Mouse (Mus musculus) embryonic facial prominence, embryonic 11.5 days (tissue): Measurements from ENCODE around the gene Plbd1. TPM values are rescaled to one million over a fixed set of nuclear protein-coding genes. Genes with fewer than 3 reads are reported as not detected.

Source experiments
- ATAC-seq: fragments of 200-750 bp; cut with Nextera tagmentation; replicated peaks from 2 replicates; pipeline ENCODE4 v1.8.0; 2017; ENCODE audit warnings: low read depth; ENCODE audit not compliant: insufficient number of reproducible peaks, low FRiP score, low TSS enrichment
- DNase-seq: peaks from one replicate; pipeline ENCODE4 v3.0.0-alpha.2; 2015; ENCODE audit warnings: low spot score
- H3K27ac ChIP-seq: fragments of 300-500 bp; sonication (generic); replicated peaks from 2 replicates; pipeline ENCODE4 v1.5.1; 2014; ENCODE audit warnings: mild to moderate bottlenecking, low read depth, low read length, control low read depth
- H3K27me3 ChIP-seq: fragments of 300-500 bp; sonication (generic); 2 replicates; pipeline ENCODE4 v1.6.1; 2014; ENCODE audit warnings: mild to moderate bottlenecking, low read length, moderate library complexity, mixed read lengths; ENCODE audit not compliant: control insufficient read depth, insufficient read depth
- H3K36me3 ChIP-seq: fragments of 300-500 bp; sonication (generic); replicated peaks from 2 replicates; pipeline ENCODE4 v1.6.1; 2014; ENCODE audit warnings: low read depth, mild to moderate bottlenecking, low read length, moderate library complexity, mixed read lengths; ENCODE audit not compliant: control insufficient read depth, insufficient read depth
- H3K4me1 ChIP-seq: fragments of 300-500 bp; sonication (generic); 2 replicates; pipeline ENCODE4 v1.6.1; 2014; ENCODE audit warnings: low read length, mixed read lengths; ENCODE audit not compliant: control insufficient read depth, insufficient read depth
- H3K4me2 ChIP-seq: fragments of 300-500 bp; sonication (generic); 2 replicates; pipeline ENCODE4 v1.6.1; 2014; ENCODE audit warnings: low read depth, mild to moderate bottlenecking, control low read depth, low read length, moderate library complexity
- H3K4me3 ChIP-seq: fragments of 300-500 bp; sonication (generic); 2 replicates; pipeline ENCODE4 v1.5.1; 2014; ENCODE audit warnings: low read depth, low read length, control low read depth
- H3K9ac ChIP-seq: fragments of 300-500 bp; sonication (generic); replicated peaks from 2 replicates; pipeline ENCODE4 v1.6.1; 2014; ENCODE audit warnings: mild to moderate bottlenecking, control low read depth, low read length
- H3K9me3 ChIP-seq: fragments of 300-500 bp; sonication (generic); replicated peaks from 2 replicates; pipeline ENCODE4 v1.6.1; 2016; ENCODE audit warnings: mild to moderate bottlenecking, low read length, inconsistent platforms, mixed read lengths; ENCODE audit not compliant: control insufficient read depth
- WGBS: fragments of 180-500 bp; shearing (Covaris S2); extraction: QIAGEN DNeasy Blood & Tissue Kit; methylation state at CpG from one replicate; pipeline ENCODE4 v1.1.7; 2014; 5-methylcytosine and 5-hydroxymethylcytosine counted together
- polyA plus RNA-seq: library from polyadenylated mRNA; unstranded; fragments of >200 nt; fragmentation: Nextera tagmentation; extraction: Ambion mirVana; gene quantifications from 2 replicates; pipeline ENCODE4 v1.2.1, GENCODE M21; 2014

Gene Plbd1
- 1.9 and 2.5 TPM in 2 replicates for polyA plus RNA-seq

- under 1% methylated on average over 19 of the region's 19 CpGs for WGBS
- Histone ChIP-seq H3K4me3 (peak within 1 kb of the TSS; percentile 35), H3K27me3 (peaks cover 17% of the 10 kb centered on the region), H3K9me3 (no peaks in the 10 kb centered on the region), H3K4me1 (peaks cover 2% of the 10 kb centered on the region; the same call in 1 of the 2 replicates), H3K36me3 (no peaks in the 10 kb centered on the region), H3K27ac (no peak within 1 kb of the TSS), H3K4me2 (peak within 1 kb of the TSS; percentile 59), H3K9ac (peak within 1 kb of the TSS; percentile 42)
- peak; percentile 36 for DNase-seq
- ATAC-seq, result peak; percentile 34; the same call in 1 of the 2 replicates
Measured at GRCm38 (mm10) chr6:136661706-136662016, at the start of gene Plbd1. Plbd1 (minus strand) TSS chr6:136661928.

DNA sequence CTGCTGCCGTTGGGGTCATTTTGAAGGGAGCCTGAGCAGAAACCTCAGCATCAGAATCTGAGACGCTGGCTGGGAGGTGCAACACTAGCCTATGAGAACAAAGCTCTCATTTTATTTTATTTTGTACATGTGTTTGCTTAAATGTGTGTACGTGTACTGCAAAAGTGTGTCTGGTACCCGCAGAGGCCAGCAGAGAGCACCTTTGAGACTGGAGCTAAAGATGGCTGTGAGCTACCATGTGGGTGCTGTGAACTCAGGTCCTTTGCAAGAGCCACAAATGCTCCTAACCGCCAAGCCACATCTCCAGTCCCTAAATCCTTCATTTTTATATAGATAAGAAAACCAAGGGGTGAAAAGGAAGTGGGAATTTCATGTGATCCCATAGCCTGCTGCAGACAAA is 48.7 kb upstream of the Plbd1 start:
- Histone ChIP-seq H3K9me3 (no peaks in the 10 kb centered on the region), H3K9ac (no peak overlapping the region), H3K4me2 (no peak overlapping the region), H3K36me3 (no peaks in the 10 kb centered on the region), H3K27me3 (no peaks in the 10 kb centered on the region), H3K4me1 (no peaks in the 10 kb centered on the region), H3K4me3 (no peak overlapping the region), H3K27ac (no peak overlapping the region)
- WGBS, result 83% methylated on average over 5 of the region's 5 CpGs
- DNase-seq (no peak), ATAC-seq (no peak)

GRCm38 (mm10) chr6:136708597-136708996 is 46.9 kb upstream of the Plbd1 start:
- Histone ChIP-seq H3K9me3 (no peaks in the 10 kb centered on the region), H3K27me3 (no peaks in the 10 kb centered on the region), H3K4me3 (no peak overlapping the region), H3K9ac (no peak overlapping the region), H3K4me1 (no peaks in the 10 kb centered on the region), H3K36me3 (no peaks in the 10 kb centered on the region), H3K4me2 (no peak overlapping the region), H3K27ac (no peak overlapping the region)
- WGBS, result 93% methylated on average over 6 of the region's 6 CpGs
- DNase-seq (no peak), ATAC-seq (no peak)

DNA sequence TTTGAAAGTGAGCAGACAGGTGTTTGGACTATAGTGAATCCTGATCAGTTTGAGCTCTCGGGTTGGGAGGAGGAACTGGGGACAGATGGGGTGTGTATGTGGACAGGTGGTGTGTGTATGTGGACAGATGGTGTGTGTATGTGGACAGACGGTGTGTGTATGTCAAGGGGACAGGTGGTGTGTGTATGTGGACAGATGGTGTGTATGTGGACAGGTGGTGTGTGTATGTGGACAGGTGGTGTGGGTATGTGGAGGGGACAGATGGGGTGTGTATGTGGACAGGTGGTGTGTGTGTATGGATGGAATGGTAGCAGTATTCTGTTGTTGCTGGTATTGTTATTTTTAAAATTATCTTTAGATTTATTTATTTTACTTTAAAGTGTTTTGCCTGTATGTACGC is 40.1 kb upstream of the Plbd1 start:
- Histone ChIP-seq H3K4me1 (no peaks in the 10 kb centered on the region), H3K27ac (no peak overlapping the region), H3K4me2 (no peak overlapping the region), H3K9ac (no peak overlapping the region), H3K27me3 (no peaks in the 10 kb centered on the region), H3K4me3 (no peak overlapping the region), H3K9me3 (no peaks in the 10 kb centered on the region), H3K36me3 (no peaks in the 10 kb centered on the region)
- DNase-seq (no peak), ATAC-seq (0 out of 2 replicates have a peak, but pooled peaks have one; percentile 62)
- 84% methylated on average over 3 of the region's 3 CpGs for WGBS

- H3K27ac ChIP-seq, result no peak overlapping the region
- no peaks in the 10 kb centered on the region for H3K4me1 ChIP-seq
- H3K9ac ChIP-seq, result no peak overlapping the region
- no peaks in the 10 kb centered on the region for H3K27me3 ChIP-seq
- no peak overlapping the region for H3K4me3 ChIP-seq
- 83% methylated on average over 5 of the region's 5 CpGs for WGBS
- H3K4me2 ChIP-seq, result no peak overlapping the region
- no peaks in the 10 kb centered on the region for H3K36me3 ChIP-seq
- no peak for ATAC-seq
- no peak for DNase-seq
- H3K9me3 ChIP-seq, result no peaks in the 10 kb centered on the region
Measured at GRCm38 (mm10) chr6:136701185-136701584, 39.5 kb upstream of the Plbd1 start.

DNA sequence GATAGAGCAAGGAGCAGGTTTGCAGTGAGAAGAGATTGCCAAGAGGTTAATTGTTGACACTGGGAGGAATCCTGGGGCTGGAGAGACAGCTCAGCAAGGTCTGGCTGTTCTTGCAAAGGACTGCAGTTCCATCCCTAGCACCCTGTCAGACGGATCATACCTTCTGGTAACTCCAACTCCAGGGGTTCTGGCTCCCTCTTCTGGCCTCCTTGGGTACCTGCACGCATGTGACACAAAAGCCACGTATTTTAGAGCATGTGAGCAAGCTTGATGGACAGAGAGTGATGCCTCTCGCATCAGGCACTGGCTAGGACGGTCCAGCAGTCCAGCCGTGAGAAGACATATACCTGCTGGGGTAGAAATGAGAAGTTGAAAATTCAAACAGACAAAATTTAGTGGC is 29.6 kb upstream of the Plbd1 start:
- DNase-seq (no peak), ATAC-seq (no peak)
- no peaks in the 10 kb centered on the region for H3K27me3 ChIP-seq
- H3K4me1 ChIP-seq, result no peaks in the 10 kb centered on the region
- H3K4me2 ChIP-seq, result no peak overlapping the region
- no peak overlapping the region for H3K9ac ChIP-seq
- WGBS, result 86% methylated on average over 6 of the region's 6 CpGs
- no peaks in the 10 kb centered on the region for H3K36me3 ChIP-seq
- H3K4me3 ChIP-seq, result no peak overlapping the region
- H3K9me3 ChIP-seq, result no peaks in the 10 kb centered on the region; the same call in 1 of the 2 replicates
- no peak overlapping the region for H3K27ac ChIP-seq

GRCm38 (mm10) chr6:136690527-136690926 is 28.8 kb upstream of the Plbd1 start:
- no peak for ATAC-seq
- 73% methylated on average over 5 of the region's 5 CpGs for WGBS
- no peak for DNase-seq

GRCm38 (mm10) chr6:136689790-136690413 is 28.2 kb upstream of the Plbd1 start:
- no peak overlapping the region for H3K27ac ChIP-seq
- no peaks in the 10 kb centered on the region; the same call in 1 of the 2 replicates for H3K9me3 ChIP-seq
- WGBS, result 63% methylated on average over 15 of the region's 15 CpGs
- H3K4me1 ChIP-seq, result no peaks in the 10 kb centered on the region
- peak; percentile 3 for DNase-seq
- H3K4me3 ChIP-seq, result no peak overlapping the region
- no peak overlapping the region for H3K9ac ChIP-seq
- H3K36me3 ChIP-seq, result no peaks in the 10 kb centered on the region
- no peak for ATAC-seq
- no peaks in the 10 kb centered on the region for H3K27me3 ChIP-seq
- no peak overlapping the region for H3K4me2 ChIP-seq

More at GRCm38 (mm10) chr6:136690527-136690926, 28.8 kb upstream of the Plbd1 start:
- H3K4me2 ChIP-seq, result no peak overlapping the region
- H3K4me1 ChIP-seq, result no peaks in the 10 kb centered on the region
- no peaks in the 10 kb centered on the region; the same call in 1 of the 2 replicates for H3K9me3 ChIP-seq
- no peak overlapping the region for H3K4me3 ChIP-seq
- no peak overlapping the region for H3K9ac ChIP-seq
- no peak overlapping the region for H3K27ac ChIP-seq
- no peaks in the 10 kb centered on the region for H3K27me3 ChIP-seq
- no peaks in the 10 kb centered on the region for H3K36me3 ChIP-seq
